Mouse (Mus musculus) spleen, postnatal 10 days (tissue): ENCODE data around the gene Grid2.
"Not testable (repeated sequence)": the region's sequence is repeated elsewhere in the genome, so short reads cannot be mapped to it uniquely, and the experiment has no call there.

Experiments used
- DNase-seq, 2 experiments: peaks; one replicate each; pipeline ENCODE4 v3.0.0; 2021 to 2022; ENCODE audit warnings: low spot score in 2 of 2

Gene Grid2

GRCm38 (mm10) chr6:63255826-63256555, at the start of gene Grid2:
Gene Grid2, plus strand, starts transcription at chr6:63255876.
- no peak for DNase-seq

DNA sequence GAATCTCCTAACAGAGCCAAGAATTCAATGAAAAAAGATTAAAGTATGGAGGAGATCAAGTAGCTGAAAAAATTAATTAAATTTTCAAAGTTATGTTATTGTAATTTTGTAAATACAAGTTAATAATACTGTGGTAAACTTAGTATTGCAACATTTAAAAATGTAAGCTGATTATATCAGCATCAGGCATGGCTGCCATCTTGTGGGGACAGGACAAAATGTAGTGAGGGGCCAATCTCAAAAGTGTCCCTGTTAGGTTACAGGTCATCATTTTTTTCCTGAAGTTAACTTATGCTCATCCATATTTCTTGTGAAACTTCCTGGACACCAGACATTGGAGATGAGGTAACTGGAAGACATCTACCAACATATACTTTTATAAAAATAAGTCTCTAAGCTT, 4.9 kb upstream of the Grid2 start:
- DNase-seq = no peak

DNA sequence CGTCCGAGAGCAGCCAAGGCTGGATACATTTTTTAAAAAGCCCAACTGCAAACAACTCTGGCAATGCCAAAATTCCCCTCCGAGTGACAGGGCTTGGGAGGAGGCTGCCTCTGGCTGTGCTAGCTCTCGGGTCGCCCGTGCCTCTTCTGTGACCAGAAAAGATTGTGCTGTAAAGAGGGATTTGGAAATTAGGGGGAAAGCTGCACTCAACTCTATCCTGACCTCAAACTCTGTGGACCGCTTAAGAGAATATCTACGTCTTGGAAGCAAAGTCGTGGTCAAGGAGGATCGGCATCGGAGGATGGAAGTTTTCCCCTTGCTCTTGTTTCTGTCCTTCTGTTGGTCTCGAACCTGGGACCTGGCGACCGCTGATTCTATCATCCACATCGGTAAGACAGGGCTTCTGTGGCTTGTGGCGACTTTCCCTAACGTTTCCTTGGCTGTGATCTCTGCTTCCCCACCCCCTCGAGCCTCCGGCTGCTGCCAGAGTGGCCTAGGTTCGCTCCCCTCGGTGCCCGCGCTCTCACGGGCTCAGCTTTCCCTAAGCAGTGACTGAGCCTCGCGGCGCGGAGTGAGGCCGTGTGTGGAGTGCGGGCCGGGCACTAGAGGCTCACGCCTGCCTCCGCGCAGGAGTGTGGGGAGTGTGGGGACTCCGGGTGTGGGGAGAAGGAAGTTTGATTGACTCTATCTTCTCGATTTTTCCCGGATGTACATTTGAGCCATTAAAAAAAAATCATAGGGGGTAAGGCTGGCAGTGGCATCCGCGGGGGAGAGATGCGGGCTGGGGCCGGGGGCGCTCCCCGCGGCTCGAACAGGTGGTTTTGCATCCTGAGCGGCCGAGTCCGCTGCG, 1.1 kb downstream of the Grid2 start:
- no peak for DNase-seq

DNA sequence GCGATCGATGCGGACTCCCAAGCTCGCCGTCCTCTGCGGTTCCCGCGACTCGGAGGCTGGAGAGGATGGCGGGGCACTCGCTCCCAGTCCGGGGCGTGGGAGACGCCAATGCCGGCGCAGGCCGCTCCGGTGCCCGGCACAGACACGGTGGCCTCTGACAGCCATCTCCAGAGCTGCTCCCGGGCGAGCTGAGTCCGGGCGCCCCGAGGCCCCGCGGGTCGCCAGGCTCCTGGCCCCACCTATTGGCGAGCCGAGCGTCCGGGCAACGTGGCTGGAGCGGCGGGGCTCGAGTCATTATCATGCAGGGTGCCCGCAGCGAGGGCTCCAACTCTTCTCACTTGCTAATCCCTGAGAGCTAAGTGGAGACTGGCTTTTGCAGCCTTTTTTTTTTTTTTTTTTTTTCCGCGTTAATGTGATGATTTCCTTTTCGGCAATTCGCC, 1.8 kb downstream of the Grid2 start:
- DNase-seq = peak in 1 of 2 experiments; percentile 11

DNA sequence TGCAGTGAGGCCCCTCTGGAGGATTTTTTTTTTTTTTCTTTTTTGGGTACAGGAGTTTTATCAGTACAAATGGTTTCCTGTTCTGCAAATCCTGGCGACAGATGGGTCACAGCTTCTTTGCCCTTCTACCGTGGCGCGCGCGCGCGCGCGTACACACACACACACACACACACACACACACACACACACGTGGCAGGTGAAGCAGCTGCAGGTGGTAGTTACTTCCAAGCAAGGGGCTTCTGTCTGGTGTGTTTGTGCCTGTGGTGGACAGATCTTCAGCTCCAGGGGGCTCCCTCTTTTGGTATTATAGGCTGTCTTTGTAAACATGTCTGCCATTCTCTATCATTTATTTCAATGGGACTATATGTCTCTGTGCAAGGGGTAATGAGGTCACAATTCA, 2.2 kb downstream of the Grid2 start:
- DNase-seq = no peak

GRCm38 (mm10) chr6:63259764-63260163, 4.1 kb downstream of the Grid2 start:
- no peak for DNase-seq

GRCm38 (mm10) chr6:63284419-63284818, 28.7 kb downstream of the Grid2 start:
- DNase-seq = no peak

- DNase-seq = no peak
These were observed 86.8 kb downstream of the Grid2 start for GRCm38 (mm10) chr6:63342438-63343004.

- no peak for DNase-seq
These were observed 91.3 kb downstream of the Grid2 start for GRCm38 (mm10) chr6:63347015-63347414.

DNA sequence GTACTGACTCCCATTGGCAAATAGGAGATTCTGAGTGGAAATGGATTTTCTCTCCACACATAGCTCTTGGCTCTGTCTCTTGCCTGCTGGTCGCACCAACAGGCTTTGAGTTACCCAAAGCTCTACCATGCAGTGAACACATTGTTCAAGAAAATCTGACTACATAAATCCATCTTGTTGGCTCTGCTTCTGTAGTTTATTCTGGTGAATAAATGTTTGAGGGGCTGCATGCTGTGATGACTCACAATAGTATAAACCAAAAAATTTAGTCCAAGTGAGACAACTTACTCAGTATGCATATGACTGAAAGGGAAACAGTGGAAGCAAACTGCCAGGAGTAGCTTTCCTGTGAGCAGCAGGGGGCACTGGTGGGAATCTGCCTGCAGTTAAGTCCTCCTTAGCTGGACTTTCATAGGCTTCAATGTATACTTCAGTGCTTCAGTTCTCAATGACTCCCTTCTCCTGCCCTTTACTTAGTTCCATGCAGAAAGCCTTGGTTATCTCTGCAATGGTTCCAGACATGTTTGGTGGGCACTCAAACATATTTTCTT, 125.5 kb downstream of the Grid2 start:
- no peak for DNase-seq

DNA sequence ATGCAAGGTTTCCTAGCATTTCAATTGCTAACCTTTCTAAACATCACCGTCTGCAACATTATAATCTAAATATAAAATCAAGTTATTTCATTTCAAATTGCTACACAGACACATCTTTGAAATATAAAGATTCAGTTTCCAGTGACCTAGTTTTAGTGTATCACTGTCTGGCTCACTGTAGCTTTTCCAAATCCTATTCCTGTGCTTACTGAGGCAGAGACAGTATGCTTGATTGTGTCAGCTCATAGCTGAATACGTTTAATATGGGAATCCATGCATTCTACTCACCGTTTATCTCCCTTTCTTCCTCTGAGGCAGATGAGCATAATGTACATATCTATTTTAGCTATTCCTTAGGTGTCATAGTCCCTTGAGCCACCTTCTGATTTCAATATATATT, 146.0 kb downstream of the Grid2 start:
- no peak for DNase-seq

GRCm38 (mm10) chr6:63417534-63417933, 161.9 kb downstream of the Grid2 start:
- no peak for DNase-seq

DNA sequence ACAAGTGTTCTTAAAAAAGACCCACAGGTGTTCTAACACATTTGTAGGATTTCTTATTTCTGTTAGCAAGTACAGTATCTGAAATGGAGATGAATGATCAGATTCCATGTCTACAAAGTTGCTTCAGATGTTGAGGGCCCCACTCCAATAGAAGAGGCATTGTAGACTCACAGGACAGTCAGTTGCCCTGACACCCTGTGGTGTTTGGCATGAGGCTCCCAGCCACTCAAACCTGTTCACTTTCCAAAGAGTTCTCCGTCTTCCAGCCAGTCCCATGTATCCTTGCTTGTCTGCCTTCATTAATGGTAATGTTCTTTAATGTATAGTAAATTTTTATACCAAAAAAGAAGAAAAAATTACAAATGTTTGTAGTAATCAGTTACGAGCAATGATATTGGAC, 177.1 kb downstream of the Grid2 start:
- DNase-seq = no peak

DNA sequence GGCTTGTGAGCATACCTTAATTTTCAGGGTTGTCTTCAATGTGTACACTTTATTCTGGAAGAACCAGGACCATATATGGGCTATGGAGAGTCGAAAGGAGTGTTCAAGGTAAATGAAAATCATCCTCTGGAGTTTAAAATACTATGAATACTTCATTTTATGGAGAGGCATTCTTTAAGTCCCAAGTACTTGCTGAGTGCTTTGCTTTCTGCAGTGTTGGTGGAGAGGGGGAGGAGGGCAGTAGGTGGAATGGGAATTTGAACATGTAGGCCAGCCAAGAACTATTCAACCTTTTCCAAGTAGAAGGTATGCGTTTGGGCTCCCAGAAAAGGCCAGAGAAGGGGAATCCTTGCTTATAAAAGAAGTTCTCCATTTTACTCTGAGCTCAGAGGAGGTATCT, 192.5 kb downstream of the Grid2 start:
- no peak for DNase-seq

GRCm38 (mm10) chr6:63482141-63482540, 226.5 kb downstream of the Grid2 start:
- no peak for DNase-seq

- no peak for DNase-seq
These were observed 259.3 kb downstream of the Grid2 start for GRCm38 (mm10) chr6:63515016-63515415.

DNA sequence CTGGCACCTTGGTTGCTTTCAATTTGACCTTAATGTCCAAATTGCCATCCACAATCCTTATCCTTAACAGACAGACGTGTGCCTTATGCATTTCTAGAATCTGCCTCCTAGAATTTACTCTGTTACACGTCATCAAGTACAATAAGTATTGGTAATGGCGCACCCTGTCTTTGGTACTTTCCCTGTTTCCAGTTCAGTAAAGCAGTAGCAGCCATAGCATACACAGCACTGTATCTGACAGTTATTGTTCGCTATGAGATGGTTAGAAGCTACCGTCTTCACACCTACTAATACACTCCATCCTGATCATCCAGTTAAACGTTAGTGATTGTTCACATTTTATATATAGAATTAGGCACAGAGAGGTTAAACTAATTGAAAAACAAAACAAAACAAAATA, 260.3 kb downstream of the Grid2 start:
- no peak for DNase-seq

GRCm38 (mm10) chr6:63531751-63532150, 276.1 kb downstream of the Grid2 start:
- no peak for DNase-seq

DNA sequence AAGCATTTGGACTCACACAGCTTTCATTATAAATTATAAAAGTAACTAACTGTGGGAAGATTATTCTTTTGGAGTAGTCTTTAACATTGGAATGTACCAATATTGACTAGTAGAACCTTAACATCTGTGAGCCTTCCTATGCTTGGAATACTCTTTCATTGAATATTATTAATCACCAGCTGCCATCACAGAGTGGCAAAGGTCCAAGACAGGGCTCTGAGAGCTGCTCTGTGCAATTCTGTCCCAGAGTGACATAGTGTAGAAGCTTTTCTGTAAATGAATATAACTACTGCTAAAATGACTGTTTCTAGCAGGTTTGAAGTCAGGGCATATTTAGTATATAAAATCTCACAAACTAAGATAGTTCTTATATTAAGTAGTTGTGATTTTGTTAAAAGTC, 277.2 kb downstream of the Grid2 start:
- DNase-seq = no peak

- no peak for DNase-seq
These were observed 292.1 kb downstream of the Grid2 start for GRCm38 (mm10) chr6:63547741-63548140.

DNA sequence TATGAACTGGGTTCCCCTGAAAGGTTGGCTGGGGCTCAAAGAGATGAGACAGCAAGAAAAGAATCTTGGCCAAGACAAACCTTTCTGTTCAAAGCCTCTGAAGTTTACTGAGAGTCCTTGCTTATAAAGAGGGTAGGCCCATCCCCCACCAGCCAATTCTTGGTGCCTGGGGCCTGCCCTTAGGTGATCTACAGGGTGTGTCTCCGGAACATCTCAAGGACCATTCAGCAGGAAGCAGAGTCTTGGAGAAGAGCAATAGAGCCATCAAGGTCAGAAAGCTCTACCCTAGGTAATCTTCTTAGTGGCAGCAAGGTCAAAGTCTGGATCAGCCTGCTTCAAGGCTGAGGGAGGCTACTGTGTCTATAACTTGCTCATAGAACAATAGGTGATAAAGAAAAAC, 313.1 kb downstream of the Grid2 start:
- not testable (repeated sequence) for DNase-seq

- no peak for DNase-seq
These were observed 335.0 kb downstream of the Grid2 start for GRCm38 (mm10) chr6:63590681-63591080.
